Comparison of ENCODE assay signal across 27 mouse cellular contexts in genomic region chr17:26793068-26793765, GRCm38 (mm10). TPM values are rescaled to one million over a fixed set of nuclear protein-coding genes. Genes with fewer than 3 reads are reported as not detected.
DNase-seq lines count a peak whose midpoint lies in the region; ATAC-seq and TF ChIP-seq lines count a peak whose summit lies in the region.
"Had no signal": no experiment of that assay in that cellular context is flagged by ENCODE, and none has a peak within 500 bp of the region (broad histone marks: within the 10 kb centered on the region; RNA-seq: fewer than 3 reads in every experiment).

No protein-coding gene starts in this region.

- no peak for TF ChIP-seq POLR2A in MEL (IDR thresholded peaks at IDR 0.05; ENCODE audit: control insufficient read depth in 1 of 2, insufficient read depth in 1 of 2, low read depth in 1 of 2, low read length in 2 of 2, poor library complexity in 1 of 2)
- TF ChIP-seq POLR2A in small intestine, adult 2 months (IDR thresholded peaks at IDR 0.05; ENCODE audit: low read depth, low read length): no peak

- DNase-seq in embryo, embryonic 10 days (ENCODE audit: low spot score): peak; percentile 11
- no peak for DNase-seq in embryo, embryonic 9.5 days (ENCODE audit: extremely low spot score)
- DNase-seq in liver, postnatal 0 days: no peak
- peak; percentile 37 for DNase-seq in MEL (ENCODE audit: low read depth, low spot score)
- no peak for DNase-seq in layer of hippocampus, postnatal 14 days (ENCODE audit: low spot score in 2 of 2)
- no peak for DNase-seq in urinary bladder, adult 2 months (ENCODE audit: low spot score)
- DNase-seq: adrenal gland, adult 2 months; cerebellum, adult 9-11 months; forebrain, postnatal 0 days; kidney, adult 2 months; kidney, postnatal 25 days; layer of hippocampus, adult 9-11 months; lung, postnatal 10 days; thymus, postnatal 4 days had no signal

- 0 out of 2 replicates have a peak, but pooled peaks have one; percentile 32 for ATAC-seq in liver, embryonic 12.5 days
- no peak for ATAC-seq in liver, postnatal 0 days
- ATAC-seq: forebrain, postnatal 0 days; hindbrain, postnatal 0 days; midbrain, embryonic 15.5 days had no signal

- H3K36me3 ChIP-seq in liver, embryonic 12.5 days: peaks cover 52% of the 10 kb centered on the region
- H3K36me3 ChIP-seq in liver, postnatal 0 days (replicated peaks; ENCODE audit: insufficient read depth, low read length): peaks cover 37% of the 10 kb centered on the region
- H3K36me3 ChIP-seq in MEL (ENCODE audit: control insufficient read depth in 1 of 2, insufficient read depth in 2 of 2, low read length in 2 of 2): peaks cover 3 to 7% of the 10 kb centered on the region in 2 experiments; a peak in 3 of 4 replicates
- H3K36me3 ChIP-seq in small intestine, adult 2 months (ENCODE audit: control insufficient read depth, insufficient read depth, low read length): peaks cover 36% of the 10 kb centered on the region

- TF ChIP-seq EP300 in liver, postnatal 0 days (IDR thresholded peaks at IDR 0.05; ENCODE audit: low read depth): no peak
- no peak for TF ChIP-seq EP300 in MEL (IDR thresholded peaks at IDR 0.05; ENCODE audit: low read depth in 1 of 2, low read length in 2 of 2)

- no peaks in the 10 kb centered on the region for H3K9me3 ChIP-seq in liver, embryonic 12.5 days (replicated peaks)
- no peaks in the 10 kb centered on the region for H3K9me3 ChIP-seq in liver, postnatal 0 days (ENCODE audit: low read length)
- no peaks in the 10 kb centered on the region for H3K9me3 ChIP-seq in MEL (replicated peaks; ENCODE audit: insufficient read depth, low read length)
- H3K9me3 ChIP-seq: hindbrain, embryonic 10.5 days; limb, embryonic 13.5 days; liver, embryonic 15.5 days; midbrain, embryonic 15.5 days had no signal

- no peak for TF ChIP-seq RAD21 in MEL (IDR thresholded peaks at IDR 0.05; ENCODE audit: low read depth, low read length)

- WGBS in liver, embryonic 12.5 days (ENCODE audit: insufficient replicate concordance): 70% methylated on average over 5 of the region's 5 CpGs
- 59% methylated on average over 4 of the region's 5 CpGs for WGBS in liver, postnatal 0 days (ENCODE audit: insufficient replicate concordance)
- WGBS in small intestine, adult 2 months: 64% methylated on average over 5 of the region's 5 CpGs

- H3K4me2 ChIP-seq in liver, embryonic 12.5 days: no peak overlapping the region
- no peak overlapping the region for H3K4me2 ChIP-seq in liver, postnatal 0 days (ENCODE audit: low read depth, low read length)
- H3K4me2 ChIP-seq: limb, embryonic 13.5 days; liver, embryonic 15.5 days; midbrain, embryonic 15.5 days had no signal

- H3K4me1 ChIP-seq in liver, embryonic 12.5 days: no peaks in the 10 kb centered on the region
- H3K4me1 ChIP-seq in liver, postnatal 0 days (ENCODE audit: insufficient read depth): no peaks in the 10 kb centered on the region
- peaks cover 3 to 6% of the 10 kb centered on the region in 2 experiments; a peak in 2 of 4 replicates for H3K4me1 ChIP-seq in MEL (ENCODE audit: control insufficient read depth in 1 of 2, insufficient read depth in 2 of 2, low read length in 2 of 2)
- H3K4me1 ChIP-seq in small intestine, adult 2 months (ENCODE audit: control insufficient read depth, insufficient read depth, insufficient read length, low read length): peaks cover 8% of the 10 kb centered on the region; the same call in 1 of the 2 replicates
- H3K4me1 ChIP-seq: hindbrain, embryonic 10.5 days; limb, embryonic 13.5 days; liver, embryonic 15.5 days; midbrain, embryonic 15.5 days had no signal

- no peak overlapping the region for H3K9ac ChIP-seq in liver, embryonic 12.5 days
- no peak overlapping the region for H3K9ac ChIP-seq in liver, postnatal 0 days (replicated peaks)
- H3K9ac ChIP-seq in MEL (ENCODE audit: control insufficient read depth, low read depth, low read length, poor library complexity, severe bottlenecking): no peak overlapping the region
- H3K9ac ChIP-seq: forebrain, postnatal 0 days; limb, embryonic 13.5 days; liver, embryonic 15.5 days; midbrain, embryonic 15.5 days had no signal

- no peak overlapping the region for H3K27ac ChIP-seq in liver, embryonic 12.5 days
- no peak overlapping the region for H3K27ac ChIP-seq in liver, postnatal 0 days (ENCODE audit: low read depth)
- H3K27ac ChIP-seq in MEL (ENCODE audit: control insufficient read depth, low read depth, low read length): no peak overlapping the region
- H3K27ac ChIP-seq in small intestine, adult 2 months (ENCODE audit: insufficient read depth, low read depth, low read length): peak overlapping the region; percentile 31; the same call in 1 of the 2 replicates
- H3K27ac ChIP-seq: hindbrain, embryonic 10.5 days; hindbrain, postnatal 0 days; limb, embryonic 13.5 days; liver, embryonic 15.5 days; midbrain, embryonic 15.5 days had no signal

- TF ChIP-seq CTCF in liver, postnatal 0 days (IDR thresholded peaks at IDR 0.05; ENCODE audit: low read depth): no peak
- TF ChIP-seq CTCF in MEL (IDR thresholded peaks at IDR 0.05 in 2 of 3, conservative IDR thresholded peaks at IDR 0.05 in 1 of 3; ENCODE audit: control insufficient read depth in 1 of 3, insufficient read depth in 1 of 3, low read depth in 2 of 3, low read length in 3 of 3, poor library complexity in 1 of 3, severe bottlenecking in 1 of 3): no peak
- TF ChIP-seq CTCF in small intestine, adult 2 months (IDR thresholded peaks at IDR 0.05; ENCODE audit: extremely low read depth, insufficient read length, insufficient replicate concordance, low read depth, low read length): no peak

- peaks cover 11% of the 10 kb centered on the region; the same call in 1 of the 2 replicates for H3K27me3 ChIP-seq in liver, embryonic 12.5 days (replicated peaks)
- H3K27me3 ChIP-seq in liver, postnatal 0 days (ENCODE audit: insufficient read depth, low read length): no peaks in the 10 kb centered on the region
- no peaks in the 10 kb centered on the region for H3K27me3 ChIP-seq in MEL (ENCODE audit: control insufficient read depth in 1 of 2, insufficient read depth in 2 of 2, low read length in 2 of 2)
- 0 out of 2 replicates have a peak, but pooled peaks cover 3% of the 10 kb centered on the region for H3K27me3 ChIP-seq in small intestine, adult 2 months (ENCODE audit: control insufficient read depth, insufficient read depth, low read length)
- H3K27me3 ChIP-seq: limb, embryonic 13.5 days; liver, embryonic 15.5 days; midbrain, embryonic 15.5 days had no signal

- no peaks in the 10 kb centered on the region for H3K79me2 ChIP-seq in MEL (ENCODE audit: control insufficient read depth, insufficient read depth, low read length, poor library complexity)

- no peak overlapping the region for H3K4me3 ChIP-seq in liver, embryonic 12.5 days
- H3K4me3 ChIP-seq in liver, postnatal 0 days (ENCODE audit: low read depth, low read length): no peak overlapping the region
- H3K4me3 ChIP-seq in MEL (ENCODE audit: control insufficient read depth in 1 of 2, insufficient read depth in 1 of 2, low read depth in 2 of 2, low read length in 2 of 2): no peak overlapping the region
- no peak overlapping the region for H3K4me3 ChIP-seq in small intestine, adult 2 months (ENCODE audit: low read depth, low read length)
- H3K4me3 ChIP-seq: hindbrain, embryonic 10.5 days; limb, embryonic 13.5 days; liver, embryonic 15.5 days; midbrain, embryonic 15.5 days; myocyte had no signal

TF ChIP-seq in MEL, 35 proteins besides CTCF, POLR2A, EP300 and RAD21:
- no peak for TF ChIP-seq UBTF (IDR thresholded peaks at IDR 0.05; ENCODE audit: borderline replicate concordance, insufficient read depth, low read depth, low read length)
- 0 out of 2 replicates have a peak, but pooled peaks have one; percentile 23 for TF ChIP-seq ELF1 (IDR thresholded peaks at IDR 0.05; ENCODE audit: low read depth, low read length)

RNA-seq across cellular contexts. Expression of gene Bnip1, which starts 12.4 kb away (rescaled TPM):
- 28.3 and 31.0 TPM in 2 replicates for polyA plus RNA-seq in liver, embryonic 12.5 days (2016; fragmentation: Nextera tagmentation; extraction: Ambion mirVana)
- 18.6 and 19.7 TPM in 2 replicates for polyA plus RNA-seq in liver, postnatal 0 days (2015; fragmentation: Nextera tagmentation; extraction: Ambion mirVana)
- 34.8 and 44.1 TPM in 2 replicates for total RNA-seq in MEL (2012; rRNA removed)
- polyA plus RNA-seq in MEL (2012; ENCODE audit: insufficient read depth in 1 of 2, insufficient read length in 2 of 2, low read depth in 1 of 2, low replicate concordance in 2 of 2, missing spikeins in 1 of 2): 10 to 100 TPM in 1 of 2 experiments, not detected in 1; 44.2 TPM
- 9.7 and 14.4 TPM in 2 replicates for polyA plus RNA-seq in small intestine, adult 2 months (2012; rRNA removed)
- 10 to 100 TPM; 29.5 to 30.7 TPM for total RNA-seq in layer of hippocampus, postnatal 14 days (2021)
- 31.1 and 32.5 TPM in 2 replicates for polyA plus RNA-seq in urinary bladder, adult 2 months (2012; rRNA removed)

RNA-seq across cellular contexts. Expression of gene Nkx2-5, which starts 51.6 kb away (rescaled TPM):
- 0.13 and 0.19 TPM in 2 replicates for polyA plus RNA-seq in liver, embryonic 12.5 days (2016; fragmentation: Nextera tagmentation; extraction: Ambion mirVana)
- not detected in 2 replicates for polyA plus RNA-seq in liver, postnatal 0 days (2015; fragmentation: Nextera tagmentation; extraction: Ambion mirVana)
- total RNA-seq in MEL (2012; rRNA removed): not detected in 2 replicates
- polyA plus RNA-seq in MEL (2012; ENCODE audit: insufficient read depth in 1 of 2, insufficient read length in 2 of 2, low read depth in 1 of 2, low replicate concordance in 2 of 2, missing spikeins in 1 of 2): not detected
- 0.11 and 3.5 TPM in 2 replicates for polyA plus RNA-seq in small intestine, adult 2 months (2012; rRNA removed)
- total RNA-seq in layer of hippocampus, postnatal 14 days (2021): not detected
- polyA plus RNA-seq in urinary bladder, adult 2 months (2012; rRNA removed): not detected in 2 replicates
- total RNA-seq: adrenal gland, adult 2 months; hindbrain, postnatal 0 days; left cerebral cortex, adult 8-10 months; megakaryocyte-erythroid progenitor cell, adult 5-6 weeks had no signal
- polyA plus RNA-seq: forebrain, postnatal 0 days; gonadal fat pad, adult 2 months; hindbrain, embryonic 10.5 days; hindbrain, postnatal 0 days; kidney, adult 2 months; limb, embryonic 13.5 days; neural tube, embryonic 14.5 days; testis, adult 2 months had no signal

Comparison
In these comparisons a context has a peak if more than half of its experiments do, and no peak if none do; other contexts are left out.
1. DNase-seq: peak in embryo, embryonic 10 days (single experiment) and MEL (single experiment); none in embryo, embryonic 9.5 days (single experiment), liver, postnatal 0 days (single experiment), layer of hippocampus, postnatal 14 days (0 of 2) and urinary bladder, adult 2 months (single experiment).